Mouse (Mus musculus): ENCODE results near the gene Ttc34. TPM values are rescaled to one million over a fixed set of nuclear protein-coding genes. Genes with fewer than 3 reads are reported as not detected.

Ttc34 gene
- total and polyA plus RNA-seq, 3 experiments: 0.09 to 0.31 (median 0.10) TPM

- Histone ChIP-seq H3K36me3 (ENCODE audit: control insufficient read depth, insufficient read depth, low read length) (no peaks in the 10 kb centered on the region), H3K4me1 (ENCODE audit: control insufficient read depth, insufficient read depth, low read length) (no peaks in the 10 kb centered on the region; the same call in 1 of the 2 replicates), H3K9ac (ENCODE audit: low read depth, low read length) (no peak overlapping the region), H3K79me2 (replicated peaks; ENCODE audit: control insufficient read depth, insufficient read depth, low read length) (no peaks in the 10 kb centered on the region), H3K4me3 (no peak overlapping the region), H3K27me3 (ENCODE audit: control insufficient read depth, insufficient read depth, low read length) (peaks cover 6% of the 10 kb centered on the region; the same call in 1 of the 2 replicates), H3K27ac (no peak overlapping the region)
- intact Hi-C loops (cut with DNase I): no loop called here
- TF ChIP-seq CTCF (IDR thresholded peaks at IDR 0.05): no peak
- no peak for TF ChIP-seq POLR2A (IDR thresholded peaks at IDR 0.05; ENCODE audit: insufficient read depth, low read depth, low read length)
- TF ChIP-seq EP300 (IDR thresholded peaks at IDR 0.05; ENCODE audit: insufficient read depth, low read depth, low read length): no peak
- WGBS: 46% methylated on average over 12 of the region's 12 CpGs
- DNase-seq: no peak
Observed at GRCm38 (mm10) chr4:154854676-154855345, 17.6 kb downstream of the Ttc34 start.

GRCm38 (mm10) chr4:154855721-154856479, 18.6 kb downstream of the Ttc34 start:
- Histone ChIP-seq H3K9ac (ENCODE audit: low read depth, low read length) (peak overlapping the region; percentile 11; the same call in 1 of the 2 replicates), H3K27ac (0 out of 2 replicates have a peak overlapping the region, but pooled peaks have one; percentile 36), H3K4me3 (peak overlapping the region; percentile 47), H3K4me1 (ENCODE audit: control insufficient read depth, insufficient read depth, low read length) (no peaks in the 10 kb centered on the region; the same call in 1 of the 2 replicates), H3K79me2 (replicated peaks; ENCODE audit: control insufficient read depth, insufficient read depth, low read length) (no peaks in the 10 kb centered on the region), H3K27me3 (ENCODE audit: control insufficient read depth, insufficient read depth, low read length) (peaks cover 6% of the 10 kb centered on the region; the same call in 1 of the 2 replicates), H3K36me3 (ENCODE audit: control insufficient read depth, insufficient read depth, low read length) (no peaks in the 10 kb centered on the region)
- under 1% methylated on average over 110 of the region's 110 CpGs for WGBS
- DNase-seq: peak; percentile 80
- no peak for TF ChIP-seq EP300 (IDR thresholded peaks at IDR 0.05; ENCODE audit: insufficient read depth, low read depth, low read length)
- TF ChIP-seq CTCF (IDR thresholded peaks at IDR 0.05): peak; percentile 71
- intact Hi-C loops (cut with DNase I): no loop called here

GRCm38 (mm10) chr4:154856480-154856837, 19.2 kb downstream of the Ttc34 start:
- intact Hi-C loops (cut with DNase I): no loop called here
- DNase-seq: no peak
- no peaks in the 10 kb centered on the region for H3K36me3 ChIP-seq (ENCODE audit: control insufficient read depth, insufficient read depth, low read length)
- H3K4me3 ChIP-seq: peak overlapping the region; percentile 47
- no peaks in the 10 kb centered on the region; the same call in 1 of the 2 replicates for H3K4me1 ChIP-seq (ENCODE audit: control insufficient read depth, insufficient read depth, low read length)
- 18% methylated on average over 9 of the region's 9 CpGs for WGBS
- peak overlapping the region; percentile 11; the same call in 1 of the 2 replicates for H3K9ac ChIP-seq (ENCODE audit: low read depth, low read length)
- H3K79me2 ChIP-seq (replicated peaks; ENCODE audit: control insufficient read depth, insufficient read depth, low read length): no peaks in the 10 kb centered on the region
- H3K27me3 ChIP-seq (ENCODE audit: control insufficient read depth, insufficient read depth, low read length): peaks cover 6% of the 10 kb centered on the region; the same call in 1 of the 2 replicates
- no peak for TF ChIP-seq EP300 (IDR thresholded peaks at IDR 0.05; ENCODE audit: insufficient read depth, low read depth, low read length)
- TF ChIP-seq CTCF (IDR thresholded peaks at IDR 0.05): no peak
- no peak for TF ChIP-seq POLR2A (IDR thresholded peaks at IDR 0.05; ENCODE audit: insufficient read depth, low read depth, low read length)
- no peak overlapping the region for H3K27ac ChIP-seq

- TF ChIP-seq CTCF (IDR thresholded peaks at IDR 0.05) (peak; percentile 13; the same call in 1 of the 2 replicates), POLR2A (IDR thresholded peaks at IDR 0.05; ENCODE audit: insufficient read depth, low read depth, low read length) (no peak), EP300 (IDR thresholded peaks at IDR 0.05; ENCODE audit: insufficient read depth, low read depth, low read length) (no peak)
- no peak overlapping the region for H3K27ac ChIP-seq
- H3K4me1 ChIP-seq (ENCODE audit: control insufficient read depth, insufficient read depth, low read length): no peaks in the 10 kb centered on the region; the same call in 1 of the 2 replicates
- intact Hi-C loops (cut with DNase I): no loop called here
- no peaks in the 10 kb centered on the region for H3K36me3 ChIP-seq (ENCODE audit: control insufficient read depth, insufficient read depth, low read length)
- no peak overlapping the region for H3K9ac ChIP-seq (ENCODE audit: low read depth, low read length)
- H3K79me2 ChIP-seq (replicated peaks; ENCODE audit: control insufficient read depth, insufficient read depth, low read length): no peaks in the 10 kb centered on the region
- 92% methylated on average over 7 of the region's 7 CpGs for WGBS
- no peak for DNase-seq
- H3K27me3 ChIP-seq (ENCODE audit: control insufficient read depth, insufficient read depth, low read length): peaks cover 6% of the 10 kb centered on the region; the same call in 1 of the 2 replicates
- H3K4me3 ChIP-seq: no peak overlapping the region
Observed at GRCm38 (mm10) chr4:154856882-154857281, 19.6 kb downstream of the Ttc34 start.

GRCm38 (mm10) chr4:154857366-154858240, 20.3 kb downstream of the Ttc34 start:
- DNase-seq: no peak
- intact Hi-C loops (cut with DNase I): no loop called here

More at GRCm38 (mm10) chr4:154857366-154858240, 20.3 kb downstream of the Ttc34 start:
- Histone ChIP-seq H3K79me2 (replicated peaks; ENCODE audit: control insufficient read depth, insufficient read depth, low read length) (no peaks in the 10 kb centered on the region), H3K36me3 (ENCODE audit: control insufficient read depth, insufficient read depth, low read length) (no peaks in the 10 kb centered on the region), H3K9ac (ENCODE audit: low read depth, low read length) (no peak overlapping the region), H3K27me3 (ENCODE audit: control insufficient read depth, insufficient read depth, low read length) (peaks cover 6% of the 10 kb centered on the region; the same call in 1 of the 2 replicates), H3K27ac (no peak overlapping the region), H3K4me1 (ENCODE audit: control insufficient read depth, insufficient read depth, low read length) (no peaks in the 10 kb centered on the region; the same call in 1 of the 2 replicates), H3K4me3 (no peak overlapping the region)
- 81% methylated on average over 10 of the region's 10 CpGs for WGBS
- TF ChIP-seq CTCF (IDR thresholded peaks at IDR 0.05) (no peak), EP300 (IDR thresholded peaks at IDR 0.05; ENCODE audit: insufficient read depth, low read depth, low read length) (no peak), POLR2A (IDR thresholded peaks at IDR 0.05; ENCODE audit: insufficient read depth, low read depth, low read length) (no peak)
